Mouse (Mus musculus): ENCODE measurements around the gene Lck.
A peak's percentile ranks its signal among the peaks of the same experiment; 100 is the strongest.

- TF ChIP-seq POLR2A (IDR thresholded peaks at IDR 0.05; ENCODE audit: borderline replicate concordance, control insufficient read depth, low read depth, low read length) (peak; percentile 74; the same call in 1 of the 2 replicates), CTCF (IDR thresholded peaks at IDR 0.05; ENCODE audit: control insufficient read depth, insufficient read depth, low read length) (no peak)
Observed at GRCm38 (mm10) chr4:129600233-129601158, 27.1 kb upstream of the Lck start, which contains the start of the genes Eif3i and Tmem234.
